Mouse (Mus musculus) adrenal gland, postnatal 25 days (tissue): ENCODE data around the gene Srpx2. TPM values are rescaled to one million over a fixed set of nuclear protein-coding genes. Genes with fewer than 3 reads are reported as not detected.

Source experiments
- total RNA-seq: library from RNA; stranded (reverse); gene quantifications from 2 replicates; pipeline ENCODE4 v1.2.3, GENCODE M21; 2021

Srpx2 gene
- total RNA-seq, 1 experiment from 2014 or later, result 1.7 TPM

Other genes with a start within 250 kb of the Srpx2 start
- 4.2 and 6.2 TPM in 2 replicates for gene Pcdh19, start 219.4 kb upstream of the Srpx2 start, total RNA-seq
- not detected in 2 replicates for gene Tnmd, start 57.4 kb upstream of the Srpx2 start, total RNA-seq
- gene Tspan6, start 10.0 kb upstream of the Srpx2 start, total RNA-seq, result 25.3 and 29.6 TPM in 2 replicates
- gene Sytl4, start 73.4 kb downstream of the Srpx2 start, total RNA-seq, result 10.3 and 15.4 TPM in 2 replicates
- 32.5 and 46.5 TPM in 2 replicates for gene Cstf2, start 150.8 kb downstream of the Srpx2 start, total RNA-seq